Mouse (Mus musculus) bone marrow, adult 2 months (tissue): ENCODE data around the gene Btbd6.

ENCODE experiments used
- CTCF ChIP-seq: fragments of 200-500 bp; IDR thresholded peaks from 2 replicates; pipeline ENCODE4 v1.5.1; 2011; ENCODE audit warnings: low read length, control low read depth; ENCODE audit not compliant: control insufficient read depth, insufficient read depth
- POLR2A ChIP-seq: fragments of 200-500 bp; IDR thresholded peaks from 2 replicates; pipeline ENCODE4 v1.6.1; 2011; ENCODE audit warnings: low read depth, mild to moderate bottlenecking, control low read depth, low read length, borderline replicate concordance; ENCODE audit not compliant: control insufficient read depth

DNA sequence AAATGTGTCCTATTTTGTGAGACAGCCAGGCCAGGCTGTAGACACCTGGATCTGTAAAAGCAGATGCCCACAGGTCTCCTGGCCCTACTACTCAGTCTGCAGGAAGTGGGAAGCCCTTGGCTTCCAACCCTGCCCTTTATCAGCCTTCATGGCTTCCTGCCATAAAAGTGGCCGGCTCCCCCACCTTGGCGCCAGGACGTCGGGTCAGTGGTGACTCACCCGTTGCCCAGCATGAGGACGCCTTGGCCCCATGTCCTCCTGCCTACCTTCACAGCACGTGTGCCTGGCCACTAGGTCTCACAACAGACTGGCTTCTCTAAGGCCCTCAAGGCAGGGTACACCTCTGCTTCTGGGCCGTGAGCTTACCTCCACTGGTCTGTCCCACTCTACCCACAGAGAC is 23.8 kb upstream of the Btbd6 start:
- no peak for TF ChIP-seq POLR2A
- no peak for TF ChIP-seq CTCF
